Mouse (Mus musculus): ENCODE results near the gene Sptbn4. TPM values are rescaled to one million over a fixed set of nuclear protein-coding genes. Genes with fewer than 3 reads are reported as not detected.

Gene Sptbn4
- polyA plus RNA-seq, 1 experiment from 2014 or later, result 0.15 TPM

DNA sequence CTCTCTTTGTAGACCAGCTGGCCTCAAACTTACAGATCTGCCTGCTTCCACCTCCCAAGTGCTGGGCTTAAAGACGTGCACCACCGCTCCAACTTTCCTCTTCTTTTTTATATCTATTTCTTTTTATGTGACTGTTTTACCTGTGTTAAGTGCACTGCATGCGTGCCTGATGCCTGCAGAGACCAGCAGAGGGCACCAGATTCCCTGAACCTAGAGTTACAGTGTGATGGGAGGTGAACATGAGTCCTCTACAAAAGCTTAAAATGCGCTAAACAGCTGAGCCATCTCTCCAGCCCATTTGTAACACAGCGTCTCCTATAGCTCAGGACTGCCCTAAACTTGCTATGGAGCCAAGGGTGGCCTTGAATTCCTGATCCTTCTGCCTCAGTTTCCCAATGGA lies 9.9 kb downstream of the Sptbn4 start:
- H3K9me3 ChIP-seq (ENCODE audit: control insufficient read depth, low read length), result no peaks in the 10 kb centered on the region; the same call in 1 of the 2 replicates
- ATAC-seq (ENCODE audit: insufficient number of reproducible peaks, low FRiP score, low TSS enrichment, low read depth) (no peak), DNase-seq (ENCODE audit: low spot score) (peak; percentile 55)
- H3K4me2 ChIP-seq (ENCODE audit: low read depth, severe bottlenecking), result no peak overlapping the region
- no peak overlapping the region for H3K9ac ChIP-seq (ENCODE audit: low read length)
- H3K36me3 ChIP-seq (ENCODE audit: control insufficient read depth, insufficient read depth, low read length), result no peaks in the 10 kb centered on the region
- 59% methylated on average over 5 of the region's 5 CpGs for WGBS
- peaks cover 15% of the 10 kb centered on the region for H3K27me3 ChIP-seq (ENCODE audit: control insufficient read depth, insufficient read depth, low read length)
- H3K4me1 ChIP-seq (ENCODE audit: control insufficient read depth, insufficient read depth, low read length), result no peaks in the 10 kb centered on the region
- H3K4me3 ChIP-seq (ENCODE audit: low read depth, low read length), result no peak overlapping the region
- H3K27ac ChIP-seq (replicated peaks; ENCODE audit: low read depth, low read length), result no peak overlapping the region

DNA sequence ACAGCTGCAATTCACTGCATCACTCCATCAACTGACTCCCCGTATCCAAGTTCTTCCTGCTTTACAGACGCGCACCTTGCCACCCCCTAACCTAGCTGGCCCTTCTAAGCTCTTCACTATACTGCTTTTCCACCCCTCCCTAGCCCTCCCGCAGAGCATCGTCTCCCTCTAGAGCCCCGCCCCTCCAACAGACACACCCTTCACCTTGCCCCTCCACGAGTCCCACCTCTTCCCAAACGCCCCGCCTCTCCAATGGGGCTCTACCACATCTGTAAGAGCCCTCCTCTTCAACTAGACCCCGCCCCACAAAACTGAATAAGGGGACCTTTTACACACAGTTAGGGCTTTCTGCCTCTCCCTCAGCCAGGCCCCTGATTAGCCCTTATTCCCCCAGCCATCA lies 13.7 kb downstream of the Sptbn4 start:
- no peak overlapping the region for H3K4me3 ChIP-seq (ENCODE audit: low read depth, low read length)

DNA sequence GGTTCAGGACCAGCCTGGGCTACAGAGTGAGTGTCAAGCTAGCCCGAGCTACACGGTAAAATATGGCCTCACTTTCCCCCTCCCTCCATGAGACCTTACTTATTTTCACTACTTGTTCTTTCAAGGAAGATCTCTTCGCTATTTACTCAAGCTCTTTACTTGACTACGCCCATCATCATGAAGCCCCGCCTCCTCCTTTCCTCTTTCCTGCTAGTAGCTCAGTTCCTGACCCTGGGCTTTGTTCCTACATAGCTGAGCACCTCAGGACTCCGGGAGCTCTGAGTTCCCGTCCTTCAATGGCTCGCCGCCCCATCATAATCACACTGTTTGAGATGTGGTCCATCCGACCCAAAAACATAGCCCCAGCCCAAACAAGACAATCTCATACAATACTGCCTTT lies 14.1 kb downstream of the Sptbn4 start:
- Histone ChIP-seq H3K4me2 (ENCODE audit: low read depth, severe bottlenecking) (no peak overlapping the region), H3K27ac (replicated peaks; ENCODE audit: low read depth, low read length) (no peak overlapping the region), H3K9ac (ENCODE audit: low read length) (no peak overlapping the region), H3K27me3 (ENCODE audit: control insufficient read depth, insufficient read depth, low read length) (peaks cover 15% of the 10 kb centered on the region), H3K9me3 (ENCODE audit: control insufficient read depth, low read length) (no peaks in the 10 kb centered on the region), H3K4me3 (ENCODE audit: low read depth, low read length) (no peak overlapping the region), H3K4me1 (ENCODE audit: control insufficient read depth, insufficient read depth, low read length) (no peaks in the 10 kb centered on the region), H3K36me3 (ENCODE audit: control insufficient read depth, insufficient read depth, low read length) (no peaks in the 10 kb centered on the region)
- 28% methylated on average over 10 of the region's 10 CpGs for WGBS
- DNase-seq (ENCODE audit: low spot score) (no peak), ATAC-seq (ENCODE audit: insufficient number of reproducible peaks, low FRiP score, low TSS enrichment, low read depth) (no peak)

More for the DNA sequence above, 13.7 kb downstream of the Sptbn4 start:
- WGBS, result 4% methylated on average over 10 of the region's 10 CpGs
- Histone ChIP-seq H3K36me3 (ENCODE audit: control insufficient read depth, insufficient read depth, low read length) (no peaks in the 10 kb centered on the region), H3K9me3 (ENCODE audit: control insufficient read depth, low read length) (no peaks in the 10 kb centered on the region), H3K4me1 (ENCODE audit: control insufficient read depth, insufficient read depth, low read length) (no peaks in the 10 kb centered on the region), H3K27me3 (ENCODE audit: control insufficient read depth, insufficient read depth, low read length) (peaks cover 15% of the 10 kb centered on the region), H3K27ac (replicated peaks; ENCODE audit: low read depth, low read length) (no peak overlapping the region), H3K9ac (ENCODE audit: low read length) (no peak overlapping the region), H3K4me2 (ENCODE audit: low read depth, severe bottlenecking) (no peak overlapping the region)
- DNase-seq (ENCODE audit: low spot score) (no peak), ATAC-seq (ENCODE audit: insufficient number of reproducible peaks, low FRiP score, low TSS enrichment, low read depth) (no peak)

DNA sequence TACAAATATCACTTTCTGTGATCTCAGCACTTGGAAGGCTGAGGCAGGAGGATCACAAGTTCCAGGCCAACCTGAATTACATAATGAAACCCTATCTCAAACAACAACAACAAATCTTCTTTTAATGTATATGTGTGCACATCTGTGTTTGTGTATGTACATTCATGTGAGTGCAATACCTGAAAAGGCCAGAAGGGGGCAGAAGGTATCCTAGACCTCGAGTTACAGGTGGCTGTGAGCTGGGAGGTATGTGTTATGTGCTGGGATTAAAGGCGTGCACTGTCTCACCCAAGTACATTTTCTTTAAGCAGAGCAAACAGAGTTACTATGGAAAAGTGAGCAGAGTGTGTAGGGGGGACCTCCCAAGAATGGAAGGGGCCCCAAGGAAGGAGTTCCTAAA lies 18.4 kb downstream of the Sptbn4 start:
- H3K9ac ChIP-seq (ENCODE audit: low read length), result no peak overlapping the region
- peaks cover 9% of the 10 kb centered on the region for H3K27me3 ChIP-seq (ENCODE audit: control insufficient read depth, insufficient read depth, low read length)
- 61% methylated on average over 2 of the region's 2 CpGs for WGBS
- no peak for DNase-seq (ENCODE audit: low spot score)
- H3K4me1 ChIP-seq (ENCODE audit: control insufficient read depth, insufficient read depth, low read length), result no peaks in the 10 kb centered on the region
- no peak overlapping the region for H3K27ac ChIP-seq (replicated peaks; ENCODE audit: low read depth, low read length)
- no peak for ATAC-seq (ENCODE audit: insufficient number of reproducible peaks, low FRiP score, low TSS enrichment, low read depth)
- H3K4me2 ChIP-seq (ENCODE audit: low read depth, severe bottlenecking), result no peak overlapping the region
- H3K4me3 ChIP-seq (ENCODE audit: low read depth, low read length), result no peak overlapping the region
- no peaks in the 10 kb centered on the region for H3K36me3 ChIP-seq (ENCODE audit: control insufficient read depth, insufficient read depth, low read length)
- no peaks in the 10 kb centered on the region for H3K9me3 ChIP-seq (ENCODE audit: control insufficient read depth, low read length)

DNA sequence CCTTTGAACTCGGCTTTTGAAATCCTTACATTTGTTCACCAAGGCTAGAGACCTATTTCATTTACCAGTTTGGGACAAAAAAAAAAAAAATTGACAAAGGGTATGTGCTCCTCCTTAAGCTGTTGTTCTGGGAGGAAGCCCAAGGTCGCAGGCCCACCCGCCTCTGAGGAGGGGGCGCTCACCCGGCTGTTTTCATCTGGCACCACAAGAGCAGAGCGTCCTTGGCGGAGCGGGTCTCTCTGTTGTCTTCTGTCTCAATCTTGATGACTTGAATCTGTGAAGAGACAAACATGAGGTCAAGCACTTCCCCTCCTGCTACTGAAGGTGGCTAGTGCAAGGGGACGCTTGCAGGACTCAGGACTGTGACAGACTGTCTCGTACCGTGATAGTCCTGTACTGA lies 19.5 kb downstream of the Sptbn4 start:
- no peaks in the 10 kb centered on the region for H3K36me3 ChIP-seq (ENCODE audit: control insufficient read depth, insufficient read depth, low read length)
- H3K4me2 ChIP-seq (ENCODE audit: low read depth, severe bottlenecking), result no peak overlapping the region
- H3K9me3 ChIP-seq (ENCODE audit: control insufficient read depth, low read length), result no peaks in the 10 kb centered on the region
- H3K9ac ChIP-seq (ENCODE audit: low read length), result no peak overlapping the region
- DNase-seq (ENCODE audit: low spot score) (no peak), ATAC-seq (ENCODE audit: insufficient number of reproducible peaks, low FRiP score, low TSS enrichment, low read depth) (no peak)
- no peaks in the 10 kb centered on the region for H3K4me1 ChIP-seq (ENCODE audit: control insufficient read depth, insufficient read depth, low read length)
- H3K27me3 ChIP-seq (ENCODE audit: control insufficient read depth, insufficient read depth, low read length), result peaks cover 3% of the 10 kb centered on the region; the same call in 1 of the 2 replicates
- 82% methylated on average over 11 of the region's 11 CpGs for WGBS
- no peak overlapping the region for H3K27ac ChIP-seq (replicated peaks; ENCODE audit: low read depth, low read length)
- no peak overlapping the region for H3K4me3 ChIP-seq (ENCODE audit: low read depth, low read length)

DNA sequence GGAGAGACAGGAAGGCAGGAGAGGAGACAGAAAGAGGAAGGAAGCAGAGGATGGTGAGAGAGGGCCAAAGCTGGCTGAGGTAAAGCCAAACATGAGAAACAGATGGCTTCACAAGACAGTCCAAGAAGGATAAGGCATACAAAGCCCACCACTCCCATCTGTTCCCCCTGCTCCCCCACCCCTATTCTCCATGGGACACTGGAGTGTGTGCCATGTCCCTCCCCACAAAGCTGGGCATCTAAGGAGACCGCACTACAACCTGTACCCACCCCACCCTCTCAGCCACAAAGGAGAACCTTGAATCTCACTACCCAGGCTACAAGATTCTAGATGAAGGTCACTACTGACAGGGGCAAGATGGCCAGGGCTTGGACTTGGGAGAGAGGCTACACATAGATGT lies 20.1 kb downstream of the Sptbn4 start:
- H3K4me1 ChIP-seq (ENCODE audit: control insufficient read depth, insufficient read depth, low read length), result no peaks in the 10 kb centered on the region
- no peaks in the 10 kb centered on the region for H3K9me3 ChIP-seq (ENCODE audit: control insufficient read depth, low read length)
- 78% methylated on average over 1 of the region's 1 CpGs for WGBS
- H3K27me3 ChIP-seq (ENCODE audit: control insufficient read depth, insufficient read depth, low read length), result no peaks in the 10 kb centered on the region
- no peak overlapping the region for H3K27ac ChIP-seq (replicated peaks; ENCODE audit: low read depth, low read length)
- no peaks in the 10 kb centered on the region for H3K36me3 ChIP-seq (ENCODE audit: control insufficient read depth, insufficient read depth, low read length)
- DNase-seq (ENCODE audit: low spot score), result no peak
- H3K4me3 ChIP-seq (ENCODE audit: low read depth, low read length), result no peak overlapping the region
- H3K9ac ChIP-seq (ENCODE audit: low read length), result no peak overlapping the region
- no peak for ATAC-seq (ENCODE audit: insufficient number of reproducible peaks, low FRiP score, low TSS enrichment, low read depth)
- no peak overlapping the region for H3K4me2 ChIP-seq (ENCODE audit: low read depth, severe bottlenecking)

DNA sequence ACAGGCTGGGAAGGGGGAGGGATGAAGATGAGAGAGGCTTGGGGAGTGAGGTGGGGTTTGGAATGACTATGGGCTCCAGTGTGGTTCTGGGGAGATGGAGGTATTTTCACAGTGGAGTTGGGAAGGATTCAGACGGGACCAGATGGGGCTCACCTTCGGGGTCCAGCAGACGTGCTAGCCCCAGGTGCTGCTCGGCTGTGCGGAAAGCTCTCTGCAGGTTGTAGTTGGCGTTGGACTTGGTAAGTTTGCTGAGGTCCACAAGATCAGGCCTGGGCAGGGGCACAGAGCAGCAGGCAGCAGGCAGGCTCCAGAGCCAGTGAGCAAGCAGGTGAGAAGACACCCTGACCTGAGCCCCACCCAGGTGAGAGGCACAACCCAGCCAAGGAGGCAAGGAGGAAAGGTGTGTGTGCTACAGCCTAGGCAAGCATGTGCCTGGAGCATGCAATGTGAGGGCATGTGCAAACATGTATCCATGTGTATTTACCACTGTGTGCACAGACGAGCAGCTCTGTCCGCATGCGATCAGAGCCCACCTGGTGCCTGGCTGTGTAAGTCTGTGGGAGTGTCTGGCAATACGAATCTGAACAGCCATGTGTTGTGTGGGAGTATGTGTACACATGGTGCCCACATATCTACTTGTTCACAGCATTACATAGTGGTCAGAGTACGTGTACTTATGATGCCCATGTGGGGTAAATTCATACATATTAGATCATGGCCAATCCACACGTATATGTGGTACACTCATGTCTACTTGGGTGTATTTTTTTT lies 23.7 kb downstream of the Sptbn4 start:
- H3K27ac ChIP-seq (replicated peaks; ENCODE audit: low read depth, low read length), result no peak overlapping the region
- H3K36me3 ChIP-seq (ENCODE audit: control insufficient read depth, insufficient read depth, low read length), result no peaks in the 10 kb centered on the region
- no peak for DNase-seq (ENCODE audit: low spot score)
- no peak for ATAC-seq (ENCODE audit: insufficient number of reproducible peaks, low FRiP score, low TSS enrichment, low read depth)
- 85% methylated on average over 12 of the region's 12 CpGs for WGBS
- H3K27me3 ChIP-seq (ENCODE audit: control insufficient read depth, insufficient read depth, low read length), result no peaks in the 10 kb centered on the region
- H3K4me2 ChIP-seq (ENCODE audit: low read depth, severe bottlenecking), result no peak overlapping the region
- no peaks in the 10 kb centered on the region for H3K9me3 ChIP-seq (ENCODE audit: control insufficient read depth, low read length)
- no peaks in the 10 kb centered on the region for H3K4me1 ChIP-seq (ENCODE audit: control insufficient read depth, insufficient read depth, low read length)
- H3K4me3 ChIP-seq (ENCODE audit: low read depth, low read length), result no peak overlapping the region
- no peak overlapping the region for H3K9ac ChIP-seq (ENCODE audit: low read length)

DNA sequence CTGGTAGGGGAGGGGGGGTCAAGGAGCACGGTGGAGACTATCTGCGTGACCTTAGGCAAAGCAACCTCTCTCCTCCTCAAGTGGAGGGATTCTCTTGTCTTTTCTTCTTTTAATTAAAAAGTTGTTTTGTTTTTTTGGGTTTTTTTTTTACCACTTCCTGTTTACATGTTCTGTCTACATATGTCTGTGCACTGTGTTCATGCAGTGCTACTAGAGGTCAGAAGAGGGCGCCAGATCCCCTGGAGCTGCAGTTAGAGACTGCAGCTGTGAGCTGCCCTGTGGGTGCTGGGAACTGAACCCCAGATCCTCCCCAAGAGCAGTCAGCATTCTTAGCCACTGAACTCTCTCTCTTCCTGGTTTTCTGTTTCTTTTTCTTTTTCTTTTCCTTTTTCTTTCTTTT lies 28.4 kb downstream of the Sptbn4 start:
- H3K36me3 ChIP-seq (ENCODE audit: control insufficient read depth, insufficient read depth, low read length), result no peaks in the 10 kb centered on the region
- H3K9ac ChIP-seq (ENCODE audit: low read length), result no peak overlapping the region
- ATAC-seq (ENCODE audit: insufficient number of reproducible peaks, low FRiP score, low TSS enrichment, low read depth) (no peak), DNase-seq (ENCODE audit: low spot score) (no peak)
- no peak overlapping the region for H3K4me2 ChIP-seq (ENCODE audit: low read depth, severe bottlenecking)
- 79% methylated on average over 3 of the region's 3 CpGs for WGBS
- H3K4me1 ChIP-seq (ENCODE audit: control insufficient read depth, insufficient read depth, low read length), result no peaks in the 10 kb centered on the region
- no peaks in the 10 kb centered on the region for H3K9me3 ChIP-seq (ENCODE audit: control insufficient read depth, low read length)
- no peak overlapping the region for H3K4me3 ChIP-seq (ENCODE audit: low read depth, low read length)
- H3K27me3 ChIP-seq (ENCODE audit: control insufficient read depth, insufficient read depth, low read length), result no peaks in the 10 kb centered on the region
- no peak overlapping the region for H3K27ac ChIP-seq (replicated peaks; ENCODE audit: low read depth, low read length)

DNA sequence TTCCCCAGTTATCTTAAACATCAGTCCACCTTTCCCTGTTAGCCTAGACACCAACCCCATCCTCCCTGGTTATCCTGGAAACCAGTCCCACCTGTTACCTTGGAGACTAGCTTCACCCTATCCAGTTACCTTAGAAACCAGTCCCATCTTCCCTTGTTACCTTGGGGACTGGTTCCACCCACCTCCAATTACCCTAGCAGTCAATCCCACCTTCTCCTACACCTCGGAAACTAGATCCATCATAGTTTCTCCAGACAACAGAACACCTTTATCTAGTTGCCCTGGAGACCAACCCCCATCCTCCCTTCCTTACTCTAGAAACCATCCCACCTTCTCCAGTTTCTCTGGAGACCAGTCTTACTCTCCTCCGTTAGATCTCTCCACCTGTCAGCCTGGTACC lies 30.3 kb downstream of the Sptbn4 start:
- Histone ChIP-seq H3K9ac (ENCODE audit: low read length) (no peak overlapping the region), H3K4me3 (ENCODE audit: low read depth, low read length) (no peak overlapping the region)
- 74% methylated on average over 2 of the region's 2 CpGs for WGBS

More for the DNA sequence above, 30.3 kb downstream of the Sptbn4 start:
- Histone ChIP-seq H3K27ac (replicated peaks; ENCODE audit: low read depth, low read length) (no peak overlapping the region), H3K4me2 (ENCODE audit: low read depth, severe bottlenecking) (no peak overlapping the region), H3K4me1 (ENCODE audit: control insufficient read depth, insufficient read depth, low read length) (no peaks in the 10 kb centered on the region), H3K36me3 (ENCODE audit: control insufficient read depth, insufficient read depth, low read length) (no peaks in the 10 kb centered on the region), H3K9me3 (ENCODE audit: control insufficient read depth, low read length) (no peaks in the 10 kb centered on the region), H3K27me3 (ENCODE audit: control insufficient read depth, insufficient read depth, low read length) (no peaks in the 10 kb centered on the region)
- no peak for DNase-seq (ENCODE audit: low spot score)
- no peak for ATAC-seq (ENCODE audit: insufficient number of reproducible peaks, low FRiP score, low TSS enrichment, low read depth)

Data from limb, embryonic 11.5 days (tissue).